Mouse (Mus musculus) G1E (cell line): ENCODE measurements around the gene Scgb1c1. TPM values are rescaled to one million over a fixed set of nuclear protein-coding genes. Genes with fewer than 3 reads are reported as not detected.

ENCODE experiments used
- ATAC-seq: 2 replicates; pipeline ENCODE4 v1.8.0; 2016; ENCODE audit warnings: mild to moderate bottlenecking; ENCODE audit not compliant: insufficient number of reproducible peaks, poor library complexity, low FRiP score, severe bottlenecking; ENCODE audit errors: extremely low read depth
- DNase-seq: peaks from one replicate; pipeline ENCODE4 v3.0.0; 2012; ENCODE audit warnings: low spot score
- H3K27me3 ChIP-seq: 2 replicates; pipeline ENCODE4 v1.6.1; 2012; ENCODE audit warnings: mild to moderate bottlenecking, low read length, inconsistent platforms; ENCODE audit not compliant: insufficient read depth
- H3K36me3 ChIP-seq: replicated peaks from 2 replicates; pipeline ENCODE3; 2012; ENCODE audit warnings: mild to moderate bottlenecking, inconsistent platforms
- H3K4me1 ChIP-seq: 2 replicates; pipeline ENCODE4 v1.6.1; 2012; ENCODE audit warnings: low read depth, low read length, inconsistent platforms, mixed read lengths; ENCODE audit not compliant: insufficient read depth
- H3K4me3 ChIP-seq: 2 replicates; pipeline ENCODE4 v1.5.1; 2012; ENCODE audit warnings: low read depth, mild to moderate bottlenecking, inconsistent platforms, low read length, moderate library complexity, mixed read lengths
- H3K9me3 ChIP-seq: replicated peaks from 2 replicates; pipeline ENCODE4 v1.6.1; 2012; ENCODE audit warnings: inconsistent platforms
- CTCF ChIP-seq: IDR thresholded peaks from 2 replicates; pipeline ENCODE4 v1.5.1; 2012; ENCODE audit warnings: low read depth, low read length, inconsistent platforms, mixed read lengths
- GATA1 ChIP-seq: IDR thresholded peaks from 2 replicates; pipeline ENCODE4 v1.6.1; 2012; ENCODE audit warnings: borderline replicate concordance, low read length, inconsistent platforms, mixed read lengths
- GATA2 ChIP-seq: IDR thresholded peaks from 2 replicates; pipeline ENCODE4 v1.6.1; 2012; ENCODE audit warnings: low read depth, low read length, inconsistent platforms, borderline replicate concordance
- POLR2AphosphoS5 ChIP-seq: IDR thresholded peaks from 2 replicates; pipeline ENCODE4 v1.6.1; 2012; ENCODE audit warnings: low read depth, low read length, inconsistent platforms; ENCODE audit not compliant: insufficient replicate concordance
- TAL1 ChIP-seq: conservative IDR thresholded peaks from 2 replicates; pipeline ENCODE4 v1.6.1; 2012; ENCODE audit warnings: low read depth, low read length, inconsistent platforms, mixed read lengths
- polyA plus RNA-seq: library from polyadenylated mRNA; stranded (reverse); fragments of >175 nt; gene quantifications from 2 replicates; pipeline ENCODE4 v1.2.3, GENCODE M21; 2012
- total RNA-seq, 2 experiments: library from RNA; stranded (forward) in 1 of 2; stranded (reverse) in 1 of 2; fragments of 200-1000 nt in 1 of 2; fragments of >200 nt in 1 of 2; fragmentation: Nextera tagmentation in 1 of 2; gene quantifications; 2 replicates each; pipeline ENCODE4 v1.2.3; 2014 to 2017

The Scgb1c1 gene
- total and polyA plus RNA-seq, 3 experiments = not detected

DNA sequence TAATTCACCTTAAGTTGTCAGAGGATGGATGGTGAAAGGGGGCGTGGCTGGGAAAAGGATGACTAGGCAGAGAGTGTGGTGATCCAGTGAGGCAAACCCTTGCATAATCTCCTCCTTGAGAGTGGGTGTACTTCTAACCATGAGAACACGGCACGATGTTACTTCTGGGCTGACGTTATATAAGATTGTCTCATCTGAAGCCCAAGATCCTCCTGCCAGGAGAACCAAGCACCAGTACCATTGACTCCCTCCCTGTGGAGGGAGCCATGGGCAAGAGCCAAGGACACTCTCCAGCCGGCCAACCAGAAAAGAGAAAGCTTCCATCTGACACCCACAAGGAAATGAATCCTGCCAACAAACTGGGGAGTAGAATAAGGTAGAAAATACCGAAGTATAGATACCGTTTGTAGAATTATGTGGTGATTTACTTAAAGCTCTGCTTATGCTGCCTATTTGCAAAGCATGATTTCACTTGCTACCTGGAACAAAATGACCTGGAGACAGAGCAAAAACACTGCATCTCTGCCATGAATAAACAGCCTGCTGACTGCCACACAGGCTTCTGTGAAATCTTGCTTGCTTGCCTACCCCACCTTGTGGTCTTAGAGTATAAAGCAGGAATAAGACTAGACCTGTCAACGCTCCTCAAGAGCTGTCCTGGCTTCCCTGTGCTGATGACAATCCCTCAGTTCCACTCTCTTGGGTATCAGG lies 17.0 kb upstream of the Scgb1c1 start:
- TF ChIP-seq POLR2AphosphoS5 (no peak), GATA2 (no peak), CTCF (no peak)
- no peak overlapping the region for H3K4me3 ChIP-seq
- no peaks in the 10 kb centered on the region for H3K36me3 ChIP-seq
- DNase-seq (no peak), ATAC-seq (no peak)
- 0 out of 2 replicates have a peak, but pooled peaks cover 2% of the 10 kb centered on the region for H3K4me1 ChIP-seq
- peaks cover 12% of the 10 kb centered on the region for H3K27me3 ChIP-seq
- no peaks in the 10 kb centered on the region for H3K9me3 ChIP-seq

DNA sequence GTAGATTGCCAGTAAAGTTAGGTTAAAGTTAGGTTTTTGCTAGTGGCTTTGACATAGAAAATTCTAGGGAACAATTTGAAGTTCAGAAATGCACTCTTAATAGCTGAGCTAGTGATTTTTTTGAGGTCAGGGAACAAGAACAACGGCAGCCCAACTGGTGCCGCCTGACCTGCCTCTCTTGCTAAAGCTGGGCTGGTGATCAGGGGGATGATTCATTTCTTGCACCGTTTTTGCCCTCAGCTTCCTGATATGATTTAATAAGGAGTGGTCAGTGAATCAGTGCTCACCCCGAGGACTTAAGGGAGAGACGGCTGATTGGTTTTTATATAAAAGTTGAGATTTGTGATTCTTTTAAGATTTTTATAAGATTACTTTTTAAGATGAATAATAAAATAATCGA lies 13.9 kb upstream of the Scgb1c1 start:
- no peak for ATAC-seq
- peaks cover 31% of the 10 kb centered on the region for H3K27me3 ChIP-seq
- H3K9me3 ChIP-seq = no peaks in the 10 kb centered on the region
- no peak overlapping the region for H3K4me3 ChIP-seq
- H3K36me3 ChIP-seq = no peaks in the 10 kb centered on the region
- DNase-seq = no peak
- peaks cover 2% of the 10 kb centered on the region; the same call in 1 of the 2 replicates for H3K4me1 ChIP-seq
- TF ChIP-seq POLR2AphosphoS5 = no peak
- no peak for TF ChIP-seq GATA1

DNA sequence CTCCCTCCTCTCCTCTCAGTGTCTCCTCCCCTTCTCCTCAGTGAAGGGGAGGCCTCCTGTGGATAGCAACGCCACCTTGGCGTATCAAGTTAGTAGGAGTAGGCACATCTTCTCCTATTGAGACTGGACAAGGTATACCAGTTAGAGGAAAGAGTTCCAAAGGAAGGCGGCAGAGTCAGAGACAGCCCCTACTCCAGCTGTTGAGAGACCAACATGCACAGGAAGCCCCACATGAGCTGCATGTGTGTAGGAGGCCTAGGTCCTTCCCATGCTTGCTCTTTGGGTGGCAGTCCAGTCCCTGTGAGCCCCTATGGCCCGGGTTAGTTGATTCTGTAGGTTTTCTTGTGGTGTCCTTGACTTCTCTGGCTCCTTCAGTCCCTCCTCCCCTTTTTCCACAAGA lies 12.0 kb upstream of the Scgb1c1 start:
- no peak for TF ChIP-seq GATA2
- no peak for TF ChIP-seq GATA1
- no peak for TF ChIP-seq CTCF
- TF ChIP-seq POLR2AphosphoS5 = no peak
- no peak for TF ChIP-seq TAL1
- no peak for ATAC-seq
- no peaks in the 10 kb centered on the region for H3K9me3 ChIP-seq
- H3K4me3 ChIP-seq = no peak overlapping the region
- no peak for DNase-seq
- no peaks in the 10 kb centered on the region for H3K36me3 ChIP-seq
- H3K4me1 ChIP-seq = no peaks in the 10 kb centered on the region; the same call in 1 of the 2 replicates
- peaks cover 36% of the 10 kb centered on the region for H3K27me3 ChIP-seq

DNA sequence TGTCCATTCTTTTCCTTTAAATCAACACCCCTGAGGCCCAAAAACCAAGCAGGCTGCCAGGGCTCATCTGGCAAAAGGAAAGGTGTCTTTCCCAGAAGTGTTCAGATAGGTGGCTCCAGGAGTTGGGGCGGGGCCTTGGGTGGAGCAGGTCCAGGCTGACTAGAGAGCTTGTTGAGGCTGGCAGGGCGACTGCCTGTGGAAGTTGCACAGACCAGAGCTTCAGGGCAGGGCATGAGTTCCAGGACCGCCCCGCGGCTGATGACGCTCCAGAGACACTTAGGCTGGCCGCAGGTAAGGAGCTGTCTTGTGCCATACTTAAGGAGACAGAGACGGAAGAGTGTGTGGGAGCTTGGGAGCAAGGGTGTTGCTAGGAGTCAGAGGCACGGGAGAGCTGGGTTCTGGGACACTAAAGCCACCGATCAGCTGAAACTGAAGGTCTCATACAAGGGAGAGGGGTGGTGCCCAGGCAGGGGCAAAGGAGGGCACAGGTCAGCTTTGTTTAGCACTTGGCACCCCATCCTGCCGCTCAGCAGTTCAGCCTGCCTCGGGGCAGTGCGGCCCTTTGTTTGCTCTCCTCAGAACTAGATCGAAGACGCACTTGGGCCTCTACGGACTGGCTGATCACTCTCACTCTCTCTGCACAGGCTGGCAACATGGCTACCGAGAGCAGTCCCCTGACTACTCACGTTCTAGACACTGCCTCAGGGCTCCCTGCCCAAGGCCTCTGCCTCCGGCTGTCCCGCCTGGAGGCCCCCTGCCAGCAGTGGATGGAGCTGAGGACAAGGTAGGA lies 10.2 kb upstream of the Scgb1c1 start, which contains the start of gene Urah:
Gene Urah (plus strand): TSS at position 51 of the 790 bp plus-strand sequence.
- H3K4me3 ChIP-seq = no peak within 1 kb of the TSS
- ATAC-seq (no peak), DNase-seq (no peak)
- peaks cover 45% of the 10 kb centered on the region for H3K27me3 ChIP-seq
- no peaks in the 10 kb centered on the region for H3K36me3 ChIP-seq
- TF ChIP-seq POLR2AphosphoS5 = no peak
- no peak for TF ChIP-seq GATA2
- no peak for TF ChIP-seq TAL1
- TF ChIP-seq GATA1 = no peak
- TF ChIP-seq CTCF = no peak
- no peaks in the 10 kb centered on the region; the same call in 1 of the 2 replicates for H3K4me1 ChIP-seq
- H3K9me3 ChIP-seq = no peaks in the 10 kb centered on the region

DNA sequence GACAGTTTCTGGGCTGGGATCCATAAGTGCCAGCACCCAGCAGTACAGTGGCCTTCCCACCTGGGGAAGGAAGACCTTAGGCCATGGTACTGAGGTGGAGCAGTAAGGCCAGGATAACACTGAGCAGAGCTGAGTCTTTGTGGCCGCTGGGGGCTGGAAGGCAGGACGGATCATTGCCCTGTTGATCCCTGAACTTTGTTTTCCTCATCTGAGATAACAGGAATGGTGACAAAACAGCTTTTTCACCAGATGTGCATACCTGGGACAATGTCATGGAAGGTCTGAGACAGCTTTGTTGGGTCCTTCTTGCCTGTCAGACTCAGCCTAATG lies 9.6 kb upstream of the Scgb1c1 start:
- H3K36me3 ChIP-seq = no peaks in the 10 kb centered on the region
- no peaks in the 10 kb centered on the region; the same call in 1 of the 2 replicates for H3K4me1 ChIP-seq
- DNase-seq (no peak), ATAC-seq (no peak)
- H3K27me3 ChIP-seq = peaks cover 46% of the 10 kb centered on the region
- H3K9me3 ChIP-seq = no peaks in the 10 kb centered on the region
- TF ChIP-seq GATA1 (no peak), CTCF (no peak), GATA2 (no peak), POLR2AphosphoS5 (no peak), TAL1 (no peak)
- H3K4me3 ChIP-seq = no peak overlapping the region

DNA sequence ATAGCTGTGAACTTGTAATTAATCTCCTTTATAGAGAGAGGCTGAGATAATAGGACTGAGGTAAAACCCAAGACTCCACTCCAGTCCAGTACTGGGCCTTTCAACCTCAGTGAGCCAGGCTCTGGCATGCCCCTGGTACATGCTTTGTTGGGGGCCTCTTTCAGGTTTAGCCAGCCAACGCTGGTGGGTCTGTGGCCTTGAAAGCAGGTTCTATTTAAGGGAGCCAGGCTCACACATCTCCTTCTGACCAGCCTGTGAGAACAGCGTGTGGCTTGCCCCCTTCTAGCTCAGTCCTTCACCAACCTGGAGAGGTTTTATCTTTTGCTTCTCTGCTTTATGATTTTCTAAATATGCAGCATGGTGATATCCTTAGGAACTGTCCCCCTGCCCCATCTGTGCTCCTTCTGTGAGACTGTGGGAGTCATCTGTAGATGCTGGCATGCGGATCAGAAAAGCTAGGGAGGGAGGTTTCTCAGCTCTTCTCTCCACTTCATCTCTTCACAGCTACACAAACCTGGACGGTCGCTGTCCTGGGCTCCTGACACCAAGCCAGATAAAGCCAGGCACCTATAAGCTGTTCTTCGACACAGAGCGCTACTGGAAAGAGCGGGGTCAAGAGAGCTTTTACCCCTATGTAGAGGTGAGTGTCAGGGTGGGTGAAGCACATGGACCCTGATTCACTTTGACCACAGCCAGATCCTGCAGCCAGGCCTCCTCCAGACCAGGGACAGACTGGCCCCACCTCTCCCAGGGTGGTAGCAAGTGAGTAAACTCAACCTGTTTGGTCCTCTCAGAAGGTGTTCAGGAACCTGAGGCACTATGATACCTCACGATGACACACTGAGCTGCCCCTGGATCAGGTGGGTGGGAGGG lies 8.9 kb upstream of the Scgb1c1 start:
- Histone ChIP-seq H3K4me3 (no peak overlapping the region), H3K9me3 (no peaks in the 10 kb centered on the region), H3K27me3 (peaks cover 49% of the 10 kb centered on the region), H3K4me1 (no peaks in the 10 kb centered on the region; the same call in 1 of the 2 replicates), H3K36me3 (no peaks in the 10 kb centered on the region)
- ATAC-seq (no peak), DNase-seq (no peak)
- no peak for TF ChIP-seq POLR2AphosphoS5
- no peak for TF ChIP-seq CTCF
- no peak for TF ChIP-seq TAL1
- TF ChIP-seq GATA1 = no peak
- no peak for TF ChIP-seq GATA2
